Mouse (Mus musculus): Measurements from ENCODE around the gene Olfr684.

The Olfr684 gene

DNA sequence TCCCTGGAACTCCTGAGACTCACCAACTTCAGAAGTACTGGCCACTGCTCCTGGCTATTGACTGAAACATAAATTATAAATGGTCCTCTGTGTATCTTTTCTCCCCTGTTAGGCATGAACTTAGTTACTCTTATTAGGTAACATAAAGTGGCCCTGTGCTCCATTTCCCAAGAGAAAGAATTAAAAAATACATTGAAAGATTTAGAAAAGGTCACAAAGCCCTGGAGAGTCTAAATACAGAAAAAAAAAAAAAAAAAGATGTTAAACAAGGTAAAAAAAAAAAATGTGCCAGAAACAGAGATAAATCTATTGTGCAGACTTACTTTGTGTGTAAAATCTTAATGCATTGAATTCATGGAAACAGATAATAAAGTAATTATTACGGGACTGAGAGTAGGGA lies at the start of gene Olfr684:
Gene Olfr684 (minus strand): TSS at position 101 of the 400 bp plus-strand sequence.
- DNase-seq (ENCODE audit: low spot score in 2 of 2) = no peak

GRCm38 (mm10) chr7:105207385-105207784 lies 43.9 kb upstream of the Olfr684 start, which contains the start of gene Olfr686:
Gene Olfr686, minus strand, starts transcription at chr7:105207485.
- DNase-seq (ENCODE audit: low spot score in 2 of 2) = no peak

- DNase-seq (ENCODE audit: low spot score in 2 of 2) = no peak
Observed at GRCm38 (mm10) chr7:105185912-105186311, 22.5 kb upstream of the Olfr684 start, which contains the start of gene Olfr685. Gene Olfr685, minus strand, starts transcription at chr7:105186012.

- no peak for DNase-seq (ENCODE audit: low spot score in 2 of 2)
Observed at GRCm38 (mm10) chr7:105170773-105171172, 7.3 kb upstream of the Olfr684 start.

DNA sequence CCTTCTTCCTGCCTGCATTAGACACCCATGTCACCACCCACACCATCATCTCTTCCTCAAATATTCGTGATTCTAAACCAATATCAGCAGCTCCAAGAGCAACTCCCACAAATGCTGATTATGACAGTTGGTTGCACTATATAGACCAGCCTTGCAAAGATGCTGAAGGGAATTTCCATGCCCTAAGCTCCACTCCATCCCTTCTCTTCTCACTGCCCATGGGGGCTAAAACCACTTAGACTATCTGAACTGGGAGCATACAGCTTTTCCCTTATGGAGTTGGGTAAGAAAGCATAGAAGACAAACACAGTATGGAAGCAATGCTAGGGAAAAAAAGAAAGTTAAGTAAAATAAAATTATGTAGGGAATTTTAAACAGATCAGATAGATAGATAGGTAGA lies 16.5 kb downstream of the Olfr684 start, which contains the start of gene Olfr683:
Gene Olfr683 (minus strand): TSS at position 101 of the 400 bp plus-strand sequence.
- DNase-seq (ENCODE audit: low spot score in 2 of 2) = no peak

GRCm38 (mm10) chr7:105141275-105141674 lies 22.2 kb downstream of the Olfr684 start:
- DNase-seq (ENCODE audit: low spot score in 2 of 2) = no peak

DNA sequence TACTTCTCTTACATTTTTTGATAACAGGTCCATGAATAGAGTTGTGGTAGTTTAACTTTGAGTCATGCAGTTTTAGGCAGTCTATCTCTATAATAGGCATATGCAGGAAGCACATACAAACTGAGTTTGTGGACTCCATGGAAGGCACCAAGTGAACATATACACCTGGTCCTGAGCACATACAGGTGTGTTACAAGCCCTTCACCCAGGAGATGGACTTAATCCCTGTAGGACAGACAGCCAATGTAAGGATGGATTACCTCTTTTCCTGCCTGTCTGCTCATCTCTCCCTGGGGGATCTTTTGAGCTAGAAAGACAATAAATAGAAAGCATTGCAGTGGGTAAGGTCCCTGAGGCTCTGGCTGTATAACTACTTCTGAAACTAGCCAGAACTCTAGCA lies 46.9 kb downstream of the Olfr684 start, which contains the start of gene Olfr681:
Gene Olfr681 (plus strand): TSS at position 301 of the 400 bp plus-strand sequence.
- no peak for DNase-seq (ENCODE audit: low spot score in 2 of 2)
